In genomic region chr16:35982902-35983516, GRCm38 (mm10) we compare ENCODE assay signal across 1 mouse cellular context.
A peak's percentile ranks its signal among the peaks of the same experiment; 100 is the strongest.
TF ChIP-seq lines count a peak whose summit lies in the region.

No protein-coding gene starts in this region.

TF ChIP-seq in CH12.LX, 34 proteins besides CTCF, POLR2A, EP300 and RAD21:
- TF ChIP-seq MAZ (IDR thresholded peaks at IDR 0.05; ENCODE audit: low read depth, low read length) = peak; percentile 68
- no peak for TF ChIP-seq ZNF384 (IDR thresholded peaks at IDR 0.05; ENCODE audit: low read depth, low read length)
- peak; percentile 99 for TF ChIP-seq NELFE (IDR thresholded peaks at IDR 0.05; ENCODE audit: low read depth, low read length)
- TF ChIP-seq IRF4 (IDR thresholded peaks at IDR 0.05; ENCODE audit: low read depth, low read length) = peak; percentile 60
- TF ChIP-seq ZKSCAN1 (IDR thresholded peaks at IDR 0.05; ENCODE audit: borderline replicate concordance, low read depth, low read length) = no peak
- TF ChIP-seq MXI1 (IDR thresholded peaks at IDR 0.05; ENCODE audit: low read depth, low read length) = peak; percentile 94
- no peak for TF ChIP-seq E2F4 (IDR thresholded peaks at IDR 0.05; ENCODE audit: insufficient replicate concordance, low read depth, low read length)
- peak; percentile 76 for TF ChIP-seq UBTF (IDR thresholded peaks at IDR 0.05; ENCODE audit: low read depth, low read length)
- peak; percentile 95 for TF ChIP-seq POLR2AphosphoS2 (IDR thresholded peaks at IDR 0.05; ENCODE audit: low read depth, low read length)
- TF ChIP-seq ZC3H11A (IDR thresholded peaks at IDR 0.05; ENCODE audit: low read depth, low read length) = no peak
- TF ChIP-seq MYC (IDR thresholded peaks at IDR 0.05; ENCODE audit: low read depth, low read length) = peak; percentile 98
- peak; percentile 83; the same call in 1 of the 2 replicates for TF ChIP-seq KAT2A (IDR thresholded peaks at IDR 0.05; ENCODE audit: insufficient replicate concordance, low read length)
- peak; percentile 91 for TF ChIP-seq MAX (IDR thresholded peaks at IDR 0.05; ENCODE audit: low read length)
- TF ChIP-seq MEF2A (IDR thresholded peaks at IDR 0.05; ENCODE audit: borderline replicate concordance, low read depth, low read length) = peak; percentile 80
- peak; percentile 79 for TF ChIP-seq HCFC1 (IDR thresholded peaks at IDR 0.05; ENCODE audit: low read depth, low read length)
- peak; percentile 97 for TF ChIP-seq NRF1 (IDR thresholded peaks at IDR 0.05; ENCODE audit: low read depth, low read length)
- no peak for TF ChIP-seq USF2 (conservative IDR thresholded peaks at IDR 0.05; ENCODE audit: low read depth, low read length)
- peak; percentile 94 for TF ChIP-seq ZMIZ1 (IDR thresholded peaks at IDR 0.05; ENCODE audit: low read depth, low read length)
- TF ChIP-seq USF1 (IDR thresholded peaks at IDR 0.05; ENCODE audit: low read depth, low read length) = no peak
- peak; percentile 87 for TF ChIP-seq BHLHE40 (IDR thresholded peaks at IDR 0.05; ENCODE audit: low read depth, low read length)
- TF ChIP-seq CHD2 (IDR thresholded peaks at IDR 0.05; ENCODE audit: low read length) = peak; percentile 91
- TF ChIP-seq TBP (conservative IDR thresholded peaks at IDR 0.05; ENCODE audit: low read depth, low read length) = peak; percentile 77
- peak; percentile 58; the same call in 1 of the 2 replicates for TF ChIP-seq ELF1 (IDR thresholded peaks at IDR 0.05; ENCODE audit: low read depth, low read length)
- TF ChIP-seq JUND (conservative IDR thresholded peaks at IDR 0.05; ENCODE audit: low read depth, low read length) = no peak
- TF ChIP-seq RCOR1 (conservative IDR thresholded peaks at IDR 0.05; ENCODE audit: low read depth, low read length) = no peak; the same call in none of the 2 replicates
- no peak for TF ChIP-seq CHD1 (IDR thresholded peaks at IDR 0.05; ENCODE audit: low read depth, low read length)
- TF ChIP-seq MAFK (IDR thresholded peaks at IDR 0.05; ENCODE audit: insufficient replicate concordance, low read length) = no peak
- no peak for TF ChIP-seq SMC3 (IDR thresholded peaks at IDR 0.05; ENCODE audit: low read depth, low read length)
- TF ChIP-seq ETS1 (conservative IDR thresholded peaks at IDR 0.05; ENCODE audit: low read depth, low read length) = no peak; the same call in 1 of the 2 replicates
- TF ChIP-seq PAX5 (IDR thresholded peaks at IDR 0.05; ENCODE audit: low read length) = no peak
- peak; percentile 68 for TF ChIP-seq SIN3A (IDR thresholded peaks at IDR 0.05; ENCODE audit: low read length)
- no peak for TF ChIP-seq JUN (IDR thresholded peaks at IDR 0.05; ENCODE audit: insufficient read depth, low read depth, low read length)
- peak; percentile 24; the same call in 1 of the 2 replicates for TF ChIP-seq GABPA (IDR thresholded peaks at IDR 0.05; ENCODE audit: insufficient replicate concordance, low read depth, low read length)
- peak; percentile 96 for TF ChIP-seq TCF12 (IDR thresholded peaks at IDR 0.05; ENCODE audit: low read depth, low read length)
